Mouse (Mus musculus): ENCODE measurements around the gene Surf1. TPM values are rescaled to one million over a fixed set of nuclear protein-coding genes. Genes with fewer than 3 reads are reported as not detected.

The Surf1 gene
- 10 to 100 TPM; 96.6 to 97.2 TPM for total RNA-seq (2021)
- long read RNA-seq, experiment 1, transcript Surf1-209 (9 exons, 1,151 nt): major isoform, 9 of 52 reads
- long read RNA-seq, experiment 1, transcript Surf1-201 (9 exons, 1,173 nt): minor isoform, 8 of 52 reads
- long read RNA-seq, experiment 1, partial matches to known transcripts: 10 of 52 reads
- long read RNA-seq, experiment 1, other reads (novel, unspliced or antisense): 22 of 52 reads
- long read RNA-seq, experiment 2, transcript Surf1-201 (9 exons, 1,173 nt): major isoform, 5 of 29 reads
- long read RNA-seq, experiment 2, partial matches to known transcripts: 3 of 29 reads
- long read RNA-seq, experiment 2, other reads (novel, unspliced or antisense): 19 of 29 reads

DNA sequence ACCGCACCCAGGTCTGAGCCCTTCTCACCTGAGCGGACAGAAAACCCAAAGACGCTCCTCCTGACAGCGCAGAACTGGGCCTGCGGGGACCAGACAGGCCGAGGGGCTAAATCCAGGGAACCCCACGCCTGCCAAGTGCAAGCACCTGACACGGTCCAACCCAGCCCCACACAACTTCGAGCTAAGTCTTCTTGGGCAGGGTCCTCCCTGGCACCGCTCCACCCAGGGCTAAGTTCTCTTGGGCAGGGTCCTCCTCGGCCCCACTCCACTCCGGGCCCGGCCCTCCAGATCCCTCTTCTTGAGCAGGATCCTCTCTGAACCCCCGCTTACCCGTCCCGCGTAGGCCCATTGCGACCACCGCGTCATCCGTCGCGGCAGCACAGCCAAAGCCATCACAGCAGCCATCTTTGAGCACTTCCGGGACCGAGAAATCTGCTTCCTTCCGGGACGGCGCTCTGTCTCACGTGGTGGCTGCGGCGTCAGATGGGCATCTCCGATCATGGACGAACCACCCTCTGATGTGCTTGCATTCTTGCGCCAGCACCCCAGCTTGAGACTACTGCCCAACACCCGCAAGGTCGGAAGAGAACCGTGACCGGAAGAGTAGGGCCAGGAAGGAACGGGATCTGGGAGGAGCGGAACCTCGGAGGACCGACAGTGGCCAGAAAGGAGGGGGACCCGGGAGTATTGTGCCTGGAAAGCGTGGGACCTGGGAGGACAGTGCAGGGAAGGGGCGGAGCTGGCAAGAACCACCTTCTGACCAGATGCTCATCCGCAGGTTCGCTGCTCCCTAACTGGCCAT is at the start of gene Surf1, which contains the start of gene Surf2:
Gene Surf1, minus strand, starts transcription at position 604 of the 802 bp plus-strand sequence.
Gene Surf2, plus strand, starts transcription at position 441 of the 802 bp plus-strand sequence.
- intact Hi-C loops (cut with DNase I): loop anchor here (2.0 to 10.0 kb wide), 2 partner anchors 17 to 109 kb away; partner anchors contain the start of genes Slc2a6 and Surf4
- peak; percentile 82 to 83 for DNase-seq (ENCODE audit: extremely low spot score in 1 of 2, low spot score in 2 of 2)
- Histone ChIP-seq H3K27ac (peak within 1 kb of the TSS; percentile 91), H3K4me3 (peak within 1 kb of the TSS; percentile 87)
- no peak for TF ChIP-seq CTCF (IDR thresholded peaks at IDR 0.05)

DNA sequence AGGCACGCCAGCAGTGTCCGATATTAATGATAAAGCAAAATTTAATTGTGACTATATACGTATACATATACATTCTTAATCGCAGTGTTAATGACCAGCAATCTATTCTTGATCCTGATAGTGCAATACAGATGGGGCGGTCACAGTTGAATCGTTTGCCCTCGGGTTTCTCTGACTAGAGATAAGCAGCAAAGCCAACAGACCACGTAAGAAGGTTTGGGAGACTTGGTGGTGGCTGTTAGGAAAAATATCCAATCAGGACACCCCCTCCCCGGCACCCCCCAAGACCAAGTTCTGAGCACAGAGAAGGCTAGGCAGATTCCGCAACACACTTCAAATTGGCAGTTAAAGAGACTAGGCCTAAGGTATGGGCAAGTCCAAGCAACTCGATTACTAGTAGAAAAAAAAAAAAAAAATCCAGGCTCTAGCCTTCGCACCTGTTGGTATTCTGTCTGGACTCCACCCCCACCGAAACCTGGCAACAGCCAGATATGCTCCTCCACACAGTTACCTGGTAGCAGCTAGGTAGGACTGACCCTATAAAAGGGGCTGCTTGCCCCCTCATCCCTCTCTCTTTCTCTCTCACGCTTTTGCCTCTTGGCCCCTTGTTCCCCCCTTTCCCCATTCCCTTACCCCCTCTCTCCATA is 48.5 kb upstream of the Surf1 start:
- Histone ChIP-seq H3K27ac (peak overlapping the region; percentile 98), H3K4me3 (peak overlapping the region; percentile 84)
- no peak for TF ChIP-seq CTCF (IDR thresholded peaks at IDR 0.05)
- intact Hi-C loops (cut with DNase I): loop anchor here (1.0 kb wide), 2 partner anchors 44 to 63 kb away; partner anchors contain the start of genes Cacfd1 and Surf6
- no peak for DNase-seq (ENCODE audit: extremely low spot score in 1 of 2, low spot score in 2 of 2)

DNA sequence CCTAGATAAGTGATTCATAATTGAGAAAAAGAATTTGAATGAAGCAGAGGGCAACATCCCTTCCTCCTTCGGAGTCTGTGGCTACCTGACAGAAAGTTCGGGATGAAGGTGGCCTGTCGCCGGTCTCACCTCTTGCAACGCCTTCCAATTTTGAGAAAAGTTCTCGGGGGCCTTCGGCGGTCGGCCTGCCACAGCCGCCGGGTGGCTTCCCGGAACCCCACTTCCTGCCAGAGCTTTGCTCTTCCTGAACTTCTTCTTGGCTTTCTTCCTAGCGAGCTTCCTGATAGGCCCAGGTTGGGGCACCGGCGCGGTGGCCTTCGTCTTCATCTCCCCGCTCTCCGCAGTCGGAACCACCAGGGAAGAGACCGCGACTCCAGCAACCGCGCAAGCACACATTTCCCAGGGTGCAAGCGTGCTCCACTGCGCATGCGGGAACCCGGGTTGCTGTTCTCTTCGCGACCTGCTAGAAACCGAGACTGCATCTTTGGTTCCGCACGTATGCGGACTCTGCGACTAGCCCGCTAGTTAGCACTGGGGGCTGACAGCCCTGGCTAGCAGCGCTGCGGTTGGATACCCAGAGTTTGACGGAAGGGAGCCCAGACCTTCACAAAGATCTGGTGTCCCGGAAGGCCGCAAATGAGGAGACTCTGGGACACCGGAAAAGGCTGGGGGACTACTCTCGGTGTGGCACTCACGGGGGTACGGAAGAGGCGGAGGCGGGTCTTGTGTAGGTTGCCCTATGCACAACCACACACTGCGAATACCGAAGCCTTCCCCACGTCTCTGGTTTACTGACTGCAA is 47.8 kb upstream of the Surf1 start, which contains the start of gene Rexo4:
Gene Rexo4, minus strand, starts transcription at position 464 of the 801 bp plus-strand sequence.
- TF ChIP-seq CTCF (IDR thresholded peaks at IDR 0.05): no peak
- DNase-seq (ENCODE audit: extremely low spot score in 1 of 2, low spot score in 2 of 2): peak; percentile 92 to 93
- peak within 1 kb of the TSS; percentile 98 for H3K27ac ChIP-seq
- intact Hi-C loops (cut with DNase I): loop anchor here (1.0 to 2.0 kb wide), 3 partner anchors 29 to 62 kb away; partner anchors contain the start of genes Cacfd1, Stkld1 and Surf6
- peak within 1 kb of the TSS; percentile 84 for H3K4me3 ChIP-seq

DNA sequence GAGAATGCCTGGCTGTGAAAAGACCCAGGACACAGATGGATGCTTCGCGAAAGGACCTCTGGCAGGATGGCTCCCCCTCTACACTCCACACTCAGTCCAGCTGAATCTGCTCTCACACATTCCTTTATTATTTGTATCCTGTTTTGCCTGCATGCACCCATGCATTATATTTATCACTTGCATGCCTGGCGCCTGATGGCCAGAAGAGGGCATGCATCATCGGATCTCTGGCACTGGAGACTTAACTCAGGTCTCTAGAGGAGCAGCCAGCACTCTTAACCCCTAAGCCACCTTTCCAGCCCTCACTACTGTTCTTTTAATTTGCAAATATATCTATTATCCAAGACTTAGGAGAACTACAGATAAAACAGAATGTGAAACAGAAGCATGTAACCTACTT is 44.4 kb upstream of the Surf1 start:
- Histone ChIP-seq H3K27ac (no peak overlapping the region), H3K4me3 (no peak overlapping the region)
- intact Hi-C loops (cut with DNase I): no loop called here
- TF ChIP-seq CTCF (IDR thresholded peaks at IDR 0.05): peak; percentile 33; the same call in 1 of the 2 replicates
- no peak for DNase-seq (ENCODE audit: extremely low spot score in 1 of 2, low spot score in 2 of 2)

DNA sequence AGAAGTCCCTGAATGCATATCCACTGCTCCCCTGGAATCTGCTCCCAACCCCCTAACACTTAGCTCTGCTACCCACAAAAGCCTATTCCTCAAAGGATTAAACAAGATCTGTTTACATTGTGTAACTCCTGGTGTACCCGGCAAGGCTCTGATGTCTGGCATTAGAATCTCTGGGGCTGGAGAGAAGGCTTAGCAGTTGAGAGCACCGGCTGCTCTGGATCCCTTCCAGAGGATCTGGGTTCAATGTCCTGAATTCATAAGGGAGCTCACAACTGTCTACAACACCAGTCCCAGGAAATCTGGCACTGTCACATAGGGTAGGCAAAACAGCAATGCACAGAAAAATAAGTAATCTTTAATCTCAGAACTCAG is 41.1 kb upstream of the Surf1 start:
- no peak for TF ChIP-seq CTCF (IDR thresholded peaks at IDR 0.05)

DNA sequence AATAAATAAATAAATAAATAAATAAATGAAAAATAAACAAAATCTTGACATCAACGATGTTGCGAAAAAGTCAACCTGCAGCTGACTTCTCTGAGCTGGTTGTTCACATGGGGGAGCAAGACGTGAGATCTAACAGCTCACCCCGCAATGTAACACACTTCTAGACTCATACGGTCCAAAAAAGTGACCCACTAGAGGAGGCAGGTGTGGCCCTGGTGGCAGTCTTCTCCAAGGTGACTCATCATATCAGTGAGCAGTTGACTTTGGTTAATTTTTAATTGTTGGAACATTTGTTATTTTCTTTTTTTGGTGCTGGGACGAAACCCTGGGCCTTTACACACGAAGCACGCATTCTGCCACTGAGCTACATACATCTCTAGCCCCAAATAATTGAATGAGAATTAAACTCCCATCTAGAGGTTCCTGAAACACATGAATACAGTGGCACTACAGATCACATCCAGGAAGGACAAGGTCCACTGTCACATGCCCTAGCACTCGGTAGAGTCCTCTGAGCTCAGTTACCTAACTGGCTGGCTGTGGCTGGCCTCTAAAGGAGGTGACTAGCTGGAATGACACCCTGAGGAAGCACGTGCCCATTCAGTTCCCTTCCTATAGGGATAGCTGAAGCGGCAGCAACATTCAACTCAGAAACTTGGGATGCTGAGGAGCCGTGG is 40.6 kb upstream of the Surf1 start:
- TF ChIP-seq CTCF (IDR thresholded peaks at IDR 0.05): no peak
- Histone ChIP-seq H3K27ac (no peak overlapping the region), H3K4me3 (no peak overlapping the region)
- intact Hi-C loops (cut with DNase I): no loop called here
- DNase-seq (ENCODE audit: extremely low spot score in 1 of 2, low spot score in 2 of 2): no peak

More for the DNA sequence above, 41.1 kb upstream of the Surf1 start:
- H3K27ac ChIP-seq: no peak overlapping the region
- intact Hi-C loops (cut with DNase I): no loop called here
- no peak overlapping the region for H3K4me3 ChIP-seq
- DNase-seq (ENCODE audit: extremely low spot score in 1 of 2, low spot score in 2 of 2): no peak

DNA sequence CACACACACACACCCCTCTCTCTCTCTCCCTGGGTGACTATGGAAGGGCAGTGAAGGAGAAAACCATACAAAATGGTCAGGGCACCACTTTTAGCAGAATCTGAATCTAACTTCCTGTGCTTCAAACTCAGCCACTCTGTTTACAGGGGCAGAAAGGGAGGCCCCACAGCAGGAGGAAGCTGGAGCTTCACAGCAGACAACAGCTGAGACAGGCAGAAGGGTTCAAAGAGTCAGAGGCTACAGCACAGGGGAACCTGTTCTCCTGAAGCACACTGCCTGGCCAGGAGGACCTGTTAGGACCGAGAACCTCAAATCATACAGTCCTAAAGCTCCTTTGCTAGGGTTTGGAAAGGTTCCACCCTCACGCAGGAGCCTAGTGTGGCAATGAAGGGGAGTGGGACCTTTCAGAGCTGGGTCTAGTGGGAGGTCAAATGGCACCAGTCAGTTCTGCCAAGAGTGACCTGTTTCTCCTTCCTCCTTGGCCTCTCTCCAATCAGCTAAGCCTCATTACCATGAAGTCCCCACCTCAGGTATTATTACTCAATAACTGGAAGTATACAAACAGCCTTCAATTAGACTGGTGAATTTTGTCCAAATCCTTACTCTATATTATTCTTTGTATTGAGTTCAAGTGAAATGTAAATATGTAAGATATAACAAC is 38.5 kb upstream of the Surf1 start:
- no peak overlapping the region for H3K27ac ChIP-seq
- no peak for DNase-seq (ENCODE audit: extremely low spot score in 1 of 2, low spot score in 2 of 2)
- no peak overlapping the region for H3K4me3 ChIP-seq
- intact Hi-C loops (cut with DNase I): no loop called here
- TF ChIP-seq CTCF (IDR thresholded peaks at IDR 0.05): no peak

DNA sequence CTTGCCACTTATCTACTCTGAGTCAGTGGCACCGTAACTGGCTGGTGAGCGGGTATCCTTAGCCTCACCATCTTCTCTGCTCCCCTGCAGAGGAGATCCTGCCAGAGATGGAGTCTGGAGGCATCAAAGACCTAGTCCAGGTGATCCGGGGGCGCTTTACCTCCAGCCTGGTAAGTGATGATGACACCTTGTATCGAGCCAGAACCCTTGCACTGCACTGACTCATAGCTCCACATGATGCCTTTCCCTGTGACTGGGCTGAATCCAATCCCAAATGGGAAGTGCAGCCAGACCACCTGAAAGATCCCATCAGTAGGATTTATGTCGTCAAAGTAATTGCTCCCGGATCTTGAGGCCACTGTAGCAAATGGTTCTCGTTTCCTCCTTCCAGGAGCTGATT is 36.5 kb upstream of the Surf1 start:
- intact Hi-C loops (cut with DNase I): no loop called here
- Histone ChIP-seq H3K4me3 (no peak overlapping the region), H3K27ac (no peak overlapping the region)
- TF ChIP-seq CTCF (IDR thresholded peaks at IDR 0.05): no peak
- DNase-seq (ENCODE audit: extremely low spot score in 1 of 2, low spot score in 2 of 2): no peak

DNA sequence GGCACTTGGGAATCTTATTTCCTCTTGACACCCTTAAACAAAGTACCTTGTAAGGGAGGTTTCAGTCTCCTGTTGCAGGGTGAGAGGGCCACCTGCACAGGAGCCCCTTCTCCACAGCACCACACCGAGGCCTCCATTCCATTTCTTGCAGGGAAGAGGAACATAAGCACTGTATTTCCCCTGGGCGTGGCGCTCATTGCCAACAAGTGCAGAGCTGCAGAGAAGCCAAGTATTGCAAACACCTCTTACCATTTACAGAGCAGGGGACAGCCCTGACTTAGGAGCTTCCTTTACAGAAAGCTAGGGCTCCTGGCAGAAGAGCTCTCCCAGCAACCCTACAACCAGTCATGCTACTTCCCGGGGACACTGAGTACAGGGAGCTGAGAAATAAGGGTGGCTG is 35.9 kb upstream of the Surf1 start:
- intact Hi-C loops (cut with DNase I): no loop called here
- Histone ChIP-seq H3K27ac (no peak overlapping the region), H3K4me3 (no peak overlapping the region)
- no peak for DNase-seq (ENCODE audit: extremely low spot score in 1 of 2, low spot score in 2 of 2)
- TF ChIP-seq CTCF (IDR thresholded peaks at IDR 0.05): no peak

DNA sequence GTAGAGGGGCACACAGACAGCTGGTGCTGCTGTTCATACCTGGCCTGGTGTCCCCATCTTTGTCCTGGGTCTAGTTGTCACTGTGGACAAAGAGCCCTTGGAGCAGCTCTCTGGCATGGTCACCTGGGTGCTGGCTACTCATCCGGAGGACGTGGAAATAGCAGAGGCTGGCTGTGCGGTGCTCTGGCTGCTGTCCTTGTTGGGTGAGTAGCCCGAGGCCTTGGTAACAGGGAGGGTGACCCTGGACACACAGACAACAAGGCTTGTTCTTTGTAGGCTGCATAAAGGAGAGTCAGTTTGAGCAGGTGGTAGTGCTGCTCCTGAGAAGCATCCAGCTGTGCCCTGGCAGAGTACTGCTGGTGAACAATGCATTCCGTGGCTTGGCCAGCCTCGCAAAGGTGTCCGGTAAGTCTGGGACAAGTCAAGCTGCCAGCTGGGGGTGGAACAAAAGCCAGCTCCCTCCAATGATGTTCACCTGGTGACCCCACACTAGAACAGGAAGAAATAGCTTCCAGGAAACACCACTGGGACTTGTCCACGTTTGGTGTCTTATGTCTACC is 35.1 kb upstream of the Surf1 start:
- no peak overlapping the region for H3K27ac ChIP-seq
- intact Hi-C loops (cut with DNase I): no loop called here
- H3K4me3 ChIP-seq: no peak overlapping the region
- no peak for TF ChIP-seq CTCF (IDR thresholded peaks at IDR 0.05)
- DNase-seq (ENCODE audit: extremely low spot score in 1 of 2, low spot score in 2 of 2): no peak

All from left cerebral cortex, adult 2 months (tissue).